Mouse (Mus musculus) heart, postnatal 0 days (tissue): ENCODE measurements around the gene Pak7.

Experiments
- CTCF ChIP-seq: IDR thresholded peaks from 2 replicates; pipeline ENCODE4 v1.5.1; 2016; ENCODE audit warnings: antibody characterized with exemption, control low read depth, low read depth
- EP300 ChIP-seq: IDR thresholded peaks from 2 replicates; pipeline ENCODE4 v1.6.1; 2016; ENCODE audit warnings: antibody characterized with exemption, low read depth

DNA sequence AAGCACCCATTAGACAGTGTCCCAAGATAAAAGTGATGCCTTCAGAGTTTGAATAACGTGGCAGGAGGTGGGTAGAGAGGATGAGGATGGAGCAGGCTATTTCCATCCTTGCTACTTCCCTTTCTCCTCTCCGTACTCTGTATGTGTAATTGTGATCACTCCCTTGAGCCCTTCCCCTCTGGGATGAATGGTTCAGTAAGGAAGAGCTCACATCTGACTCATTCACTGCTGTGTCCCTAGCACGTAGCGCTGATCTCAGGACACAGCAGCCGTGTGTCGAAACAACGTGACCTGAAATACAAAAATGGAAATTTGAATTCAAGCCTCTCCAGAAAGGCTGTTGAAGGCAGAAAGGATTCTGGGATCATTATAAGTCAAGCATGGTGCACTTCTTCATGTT is 237.0 kb downstream of the Pak7 start:
- TF ChIP-seq EP300 (no peak), CTCF (no peak)
